Mouse (Mus musculus) liver, embryonic 14.5 days (tissue): ENCODE measurements around the gene Slc26a5.

Experiments
- CTCF ChIP-seq: IDR thresholded peaks from 2 replicates; pipeline ENCODE4 v1.5.1; 2016; ENCODE audit warnings: antibody characterized with exemption, low read depth, control low read depth
- EP300 ChIP-seq: IDR thresholded peaks from 2 replicates; pipeline ENCODE4 v1.6.1; 2016; ENCODE audit warnings: antibody characterized with exemption, low read depth

DNA sequence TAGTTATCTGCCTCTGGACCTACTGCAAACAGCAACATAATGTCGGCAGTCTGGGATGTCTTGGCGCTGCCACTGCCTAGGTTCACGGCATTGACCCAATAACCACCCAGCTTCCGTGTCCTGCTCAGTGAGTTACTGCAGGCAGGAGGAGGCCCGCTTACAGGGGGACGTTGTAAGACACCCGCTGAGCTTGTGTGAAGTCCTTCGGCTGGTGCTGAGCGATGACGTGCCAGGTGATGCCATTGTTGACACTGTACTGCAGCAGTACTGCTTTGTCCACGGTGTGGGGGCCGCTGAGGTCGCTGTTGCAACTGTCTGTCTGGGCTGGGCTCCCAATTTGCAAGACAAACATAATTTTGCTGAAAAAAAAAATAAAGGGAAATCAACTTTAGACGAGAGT lies 31.2 kb upstream of the Slc26a5 start:
- TF ChIP-seq CTCF (no peak), EP300 (no peak)
